Mouse (Mus musculus) kidney, postnatal 0 days (tissue): ENCODE measurements at regions not wholly inside any gene's neighbourhood (a gene's known extent, or its start where the extent isn't known, plus 50 kb on each side); places are given as distances from the start of the nearest gene placed in this dataset.

Experiments
- ATAC-seq: fragments of 200-750 bp; cut with Nextera tagmentation; replicated peaks from 2 replicates; pipeline ENCODE4 v1.8.0; 2017; ENCODE audit warnings: low read depth, moderate number of reproducible peaks, moderate TSS enrichment, moderate library complexity; ENCODE audit not compliant: low FRiP score
- DNase-seq: peaks from one replicate; pipeline ENCODE4 v3.0.0-alpha.2; 2016; ENCODE audit warnings: low spot score
- H3K27ac ChIP-seq: fragments of 300-500 bp; sonication (generic); 2 replicates; pipeline ENCODE4 v1.5.1; 2014; ENCODE audit warnings: mild to moderate bottlenecking
- H3K27me3 ChIP-seq: fragments of 300-500 bp; sonication (generic); 2 replicates; pipeline ENCODE4 v1.6.1; 2014; ENCODE audit warnings: low read length, mixed read lengths; ENCODE audit not compliant: insufficient read depth
- H3K36me3 ChIP-seq: fragments of 300-500 bp; sonication (generic); 2 replicates; pipeline ENCODE4 v1.6.1; 2014; ENCODE audit warnings: low read length, mixed read lengths; ENCODE audit not compliant: insufficient read depth
- H3K4me1 ChIP-seq: fragments of 300-500 bp; sonication (generic); replicated peaks from 2 replicates; pipeline ENCODE4 v1.6.1; 2014; ENCODE audit warnings: antibody characterized with exemption, low read length, mixed read lengths; ENCODE audit not compliant: insufficient read depth
- H3K4me2 ChIP-seq: fragments of 300-500 bp; sonication (generic); 2 replicates; pipeline ENCODE4 v1.6.1; 2014; ENCODE audit warnings: mild to moderate bottlenecking, low read length, moderate library complexity, mixed read lengths
- H3K4me3 ChIP-seq: fragments of 300-500 bp; sonication (generic); replicated peaks from 2 replicates; pipeline ENCODE4 v1.5.1; 2014; ENCODE audit warnings: low read depth, low read length
- H3K9ac ChIP-seq: fragments of 300-500 bp; sonication (generic); 2 replicates; pipeline ENCODE4 v1.6.1; 2014; ENCODE audit warnings: low read depth, low read length
- H3K9me3 ChIP-seq: fragments of 300-500 bp; sonication (generic); replicated peaks from 2 replicates; pipeline ENCODE4 v1.6.1; 2016; ENCODE audit warnings: low read length, inconsistent platforms, mixed read lengths
- CTCF ChIP-seq: IDR thresholded peaks from 2 replicates; pipeline ENCODE4 v1.5.1; 2016; ENCODE audit warnings: antibody characterized with exemption, low read depth, mild to moderate bottlenecking, moderate library complexity
- WGBS: fragments of 180-500 bp; shearing (Covaris S2); extraction: QIAGEN DNeasy Blood & Tissue Kit; methylation state at CpG from one replicate; pipeline ENCODE4 v1.1.7; 2014; 5-methylcytosine and 5-hydroxymethylcytosine counted together

GRCm38 (mm10) chr17:87194639-87195038, 71.1 kb downstream of the Mcfd2 start:
- Histone ChIP-seq H3K27ac (no peak overlapping the region), H3K4me3 (no peak overlapping the region), H3K9me3 (0 out of 2 replicates have a peak, but pooled peaks cover 6% of the 10 kb centered on the region), H3K36me3 (no peaks in the 10 kb centered on the region), H3K9ac (no peak overlapping the region), H3K27me3 (no peaks in the 10 kb centered on the region), H3K4me2 (no peak overlapping the region), H3K4me1 (no peaks in the 10 kb centered on the region; the same call in 1 of the 2 replicates)
- DNase-seq (no peak), ATAC-seq (peak; percentile 50)
- WGBS = 45% methylated on average over 11 of the region's 11 CpGs
- TF ChIP-seq CTCF = no peak

DNA sequence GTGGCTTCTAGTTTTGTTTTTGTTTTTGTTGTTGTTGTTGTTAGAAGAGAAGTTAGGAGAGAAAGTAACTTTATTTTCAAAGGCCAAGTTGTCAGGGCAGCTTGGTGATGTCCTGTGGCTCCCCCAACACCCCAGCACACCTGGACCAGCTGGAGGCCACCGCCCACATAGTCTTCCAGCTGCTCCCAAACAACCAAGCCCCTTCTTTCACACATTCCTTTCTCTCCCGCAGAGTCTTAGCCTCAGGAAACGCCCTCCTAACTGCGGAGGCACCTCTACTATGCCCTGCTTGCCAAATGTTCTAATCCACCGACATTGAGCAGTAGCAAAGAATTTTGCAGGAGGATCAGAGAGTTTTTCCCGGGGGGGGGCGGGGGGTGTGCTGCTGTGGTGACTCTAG, 72.3 kb downstream of the Mcfd2 start:
- 27% methylated on average over 7 of the region's 7 CpGs for WGBS
- no peak for TF ChIP-seq CTCF

DNA sequence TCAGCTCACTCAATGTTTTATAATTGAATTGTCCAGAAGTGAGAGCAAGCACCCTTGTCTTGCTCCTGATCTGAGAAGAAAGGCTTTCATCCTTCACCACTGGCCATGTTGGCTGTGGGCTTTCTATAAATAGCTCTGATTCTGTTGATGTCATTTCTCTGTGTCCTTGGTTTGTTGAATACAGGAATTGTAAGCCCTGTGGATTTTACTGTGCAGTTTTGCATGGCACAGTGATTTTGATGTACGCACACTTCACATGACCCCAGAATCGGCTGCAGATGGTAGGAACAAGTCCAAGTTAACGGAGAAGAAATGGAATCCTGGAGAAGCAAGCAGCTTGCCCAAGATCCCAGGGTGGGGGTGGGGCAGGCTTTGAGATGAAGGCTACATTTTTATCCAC, 76.1 kb downstream of the Mcfd2 start:
- DNase-seq (no peak), ATAC-seq (no peak)
- WGBS = 36% methylated on average over 3 of the region's 3 CpGs
- Histone ChIP-seq H3K4me1 (0 out of 2 replicates have a peak, but pooled peaks cover 9% of the 10 kb centered on the region), H3K27ac (no peak overlapping the region), H3K9me3 (0 out of 2 replicates have a peak, but pooled peaks cover 6% of the 10 kb centered on the region), H3K4me2 (no peak overlapping the region), H3K4me3 (no peak overlapping the region), H3K9ac (no peak overlapping the region), H3K36me3 (no peaks in the 10 kb centered on the region), H3K27me3 (no peaks in the 10 kb centered on the region)
- TF ChIP-seq CTCF = no peak

More for the DNA sequence above, 72.3 kb downstream of the Mcfd2 start:
- Histone ChIP-seq H3K4me2 (no peak overlapping the region), H3K27me3 (no peaks in the 10 kb centered on the region), H3K9ac (no peak overlapping the region), H3K4me1 (peaks cover 2% of the 10 kb centered on the region; the same call in 1 of the 2 replicates), H3K27ac (no peak overlapping the region), H3K36me3 (no peaks in the 10 kb centered on the region), H3K9me3 (0 out of 2 replicates have a peak, but pooled peaks cover 6% of the 10 kb centered on the region), H3K4me3 (no peak overlapping the region)
- no peak for ATAC-seq
- no peak for DNase-seq
